Mouse (Mus musculus): ENCODE data around the gene Gnb5. TPM values are rescaled to one million over a fixed set of nuclear protein-coding genes. Genes with fewer than 3 reads are reported as not detected.

Gene Gnb5
- polyA plus RNA-seq, 1 experiment from 2014 or later = 31.9 TPM

Other genes starting within 250 kb of the Gnb5 start
- 21.3 and 23.3 TPM in 2 replicates for gene Myo5a, start 235.3 kb upstream of the Gnb5 start, polyA plus RNA-seq (2014; fragmentation: Nextera tagmentation; extraction: Ambion mirVana)
- 13.8 and 14.3 TPM in 2 replicates for gene Myo5c, start 74.3 kb upstream of the Gnb5 start, polyA plus RNA-seq (2014; fragmentation: Nextera tagmentation; extraction: Ambion mirVana)
- gene Bcl2l10, start 41.5 kb downstream of the Gnb5 start, polyA plus RNA-seq (2014; fragmentation: Nextera tagmentation; extraction: Ambion mirVana) = not detected in 2 replicates
- 70.2 and 72.0 TPM in 2 replicates for gene Mapk6, start 103.7 kb downstream of the Gnb5 start, polyA plus RNA-seq (2014; fragmentation: Nextera tagmentation; extraction: Ambion mirVana)
- gene Leo1, start 135.2 kb downstream of the Gnb5 start, polyA plus RNA-seq (2014; fragmentation: Nextera tagmentation; extraction: Ambion mirVana) = 39.0 and 39.6 TPM in 2 replicates

Data from stomach, embryonic 14.5 days (tissue).